Mouse (Mus musculus) erythroblast, embryonic 14.5 days (primary cell): Measurements from ENCODE around the gene Eaf1. TPM values are rescaled to one million over a fixed set of nuclear protein-coding genes. Genes with fewer than 3 reads are reported as not detected.

Source experiments
- H3K27me3 ChIP-seq: 2 replicates; pipeline ENCODE4 v1.6.1; 2012; ENCODE audit warnings: inconsistent platforms; ENCODE audit not compliant: control insufficient read depth
- H3K36me3 ChIP-seq: 2 replicates; pipeline ENCODE4 v1.6.1; 2012; ENCODE audit warnings: mild to moderate bottlenecking, inconsistent platforms; ENCODE audit not compliant: control insufficient read depth
- H3K4me1 ChIP-seq: 2 replicates; pipeline ENCODE4 v1.6.1; 2012; ENCODE audit warnings: inconsistent platforms; ENCODE audit not compliant: control insufficient read depth
- H3K4me3 ChIP-seq: replicated peaks from 2 replicates; pipeline ENCODE3; 2012; ENCODE audit warnings: moderate library complexity, mild to moderate bottlenecking, inconsistent platforms
- H3K9me3 ChIP-seq: 2 replicates; pipeline ENCODE4 v1.6.1; 2012; ENCODE audit warnings: low read length, inconsistent platforms, mixed read lengths; ENCODE audit not compliant: control insufficient read depth
- GATA1 ChIP-seq: IDR thresholded peaks from 2 replicates; pipeline ENCODE4 v1.6.1; 2012; ENCODE audit warnings: low read length, inconsistent platforms, mixed read lengths
- TAL1 ChIP-seq: IDR thresholded peaks from 3 replicates; pipeline ENCODE4 v1.6.1; 2012; ENCODE audit warnings: low read length, inconsistent platforms, mixed read lengths
- polyA plus RNA-seq: library from polyadenylated mRNA; stranded (reverse); fragments of >175 nt; gene quantifications from 2 replicates; pipeline ENCODE4 v1.2.3, GENCODE M21; 2012

Eaf1 gene
- polyA plus RNA-seq, 1 experiment: 27.2 TPM

GRCm38 (mm10) chr14:31469711-31470110 lies 24.5 kb upstream of the Eaf1 start:
- Histone ChIP-seq H3K4me3 (no peak overlapping the region), H3K4me1 (no peaks in the 10 kb centered on the region), H3K36me3 (0 out of 2 replicates have a peak, but pooled peaks cover 2% of the 10 kb centered on the region), H3K27me3 (no peaks in the 10 kb centered on the region), H3K9me3 (no peaks in the 10 kb centered on the region)
- TF ChIP-seq TAL1 (no peak), GATA1 (no peak)

GRCm38 (mm10) chr14:31472451-31473061 lies 21.6 kb upstream of the Eaf1 start:
- Histone ChIP-seq H3K36me3 (peaks cover 6% of the 10 kb centered on the region), H3K27me3 (no peaks in the 10 kb centered on the region), H3K4me3 (no peak overlapping the region), H3K9me3 (no peaks in the 10 kb centered on the region), H3K4me1 (no peaks in the 10 kb centered on the region)
- TF ChIP-seq TAL1 (no peak), GATA1 (no peak)

- no peak for TF ChIP-seq GATA1
- TF ChIP-seq TAL1: no peak
- H3K9me3 ChIP-seq: no peaks in the 10 kb centered on the region
- H3K4me3 ChIP-seq: no peak overlapping the region
- H3K4me1 ChIP-seq: no peaks in the 10 kb centered on the region
- peaks cover 13% of the 10 kb centered on the region for H3K36me3 ChIP-seq
- no peaks in the 10 kb centered on the region for H3K27me3 ChIP-seq
Measured at GRCm38 (mm10) chr14:31473297-31473696, 20.9 kb upstream of the Eaf1 start.

- Histone ChIP-seq H3K4me3 (no peak overlapping the region), H3K9me3 (no peaks in the 10 kb centered on the region), H3K36me3 (peaks cover 96% of the 10 kb centered on the region), H3K4me1 (no peaks in the 10 kb centered on the region), H3K27me3 (no peaks in the 10 kb centered on the region)
- TF ChIP-seq TAL1 (no peak), GATA1 (no peak)
Measured at GRCm38 (mm10) chr14:31482417-31482816, 11.8 kb upstream of the Eaf1 start.

GRCm38 (mm10) chr14:31486465-31486864 lies 7.7 kb upstream of the Eaf1 start:
- H3K4me3 ChIP-seq: no peak overlapping the region
- H3K36me3 ChIP-seq: peaks cover 98% of the 10 kb centered on the region
- H3K4me1 ChIP-seq: no peaks in the 10 kb centered on the region
- no peaks in the 10 kb centered on the region for H3K27me3 ChIP-seq
- TF ChIP-seq GATA1 (no peak), TAL1 (no peak)
- H3K9me3 ChIP-seq: no peaks in the 10 kb centered on the region

- Histone ChIP-seq H3K9me3 (no peaks in the 10 kb centered on the region), H3K36me3 (peaks cover 97% of the 10 kb centered on the region), H3K27me3 (no peaks in the 10 kb centered on the region), H3K4me1 (peaks cover 12% of the 10 kb centered on the region), H3K4me3 (no peak overlapping the region)
- TF ChIP-seq GATA1: no peak
- no peak for TF ChIP-seq TAL1
Measured at GRCm38 (mm10) chr14:31488055-31488454, 6.1 kb upstream of the Eaf1 start.

GRCm38 (mm10) chr14:31493901-31494300 lies 298 bp upstream of the Eaf1 start:
- H3K27me3 ChIP-seq: no peaks in the 10 kb centered on the region
- peak overlapping the region; percentile 70 for H3K4me3 ChIP-seq
- H3K4me1 ChIP-seq: peaks cover 53% of the 10 kb centered on the region
- H3K36me3 ChIP-seq: peaks cover 68% of the 10 kb centered on the region
- no peaks in the 10 kb centered on the region for H3K9me3 ChIP-seq
- TF ChIP-seq TAL1 (no peak), GATA1 (no peak)

- H3K4me1 ChIP-seq: peaks cover 54% of the 10 kb centered on the region
- no peaks in the 10 kb centered on the region for H3K9me3 ChIP-seq
- peaks cover 68% of the 10 kb centered on the region for H3K36me3 ChIP-seq
- H3K27me3 ChIP-seq: no peaks in the 10 kb centered on the region
- peak within 1 kb of the TSS; percentile 70 for H3K4me3 ChIP-seq
- no peak for TF ChIP-seq GATA1
- no peak for TF ChIP-seq TAL1
Measured at GRCm38 (mm10) chr14:31494975-31495455, 816 bp downstream of the Eaf1 start, which contains the start of gene Mettl6. Gene Mettl6, minus strand, starts transcription at chr14:31495040.

GRCm38 (mm10) chr14:31495538-31495937 lies 1.3 kb downstream of the Eaf1 start:
- peaks cover 70% of the 10 kb centered on the region for H3K36me3 ChIP-seq
- H3K27me3 ChIP-seq: no peaks in the 10 kb centered on the region
- TF ChIP-seq TAL1 (no peak), GATA1 (no peak)
- no peaks in the 10 kb centered on the region for H3K9me3 ChIP-seq
- H3K4me1 ChIP-seq: peaks cover 55% of the 10 kb centered on the region
- peak overlapping the region; percentile 70 for H3K4me3 ChIP-seq

- Histone ChIP-seq H3K9me3 (no peaks in the 10 kb centered on the region), H3K36me3 (peaks cover 70% of the 10 kb centered on the region), H3K4me1 (peaks cover 55% of the 10 kb centered on the region), H3K4me3 (peak overlapping the region; percentile 70), H3K27me3 (no peaks in the 10 kb centered on the region)
- TF ChIP-seq TAL1 (peak; percentile 88), GATA1 (peak; percentile 92)
Measured at GRCm38 (mm10) chr14:31496241-31496646, 2.0 kb downstream of the Eaf1 start.
